Mouse (Mus musculus) CH12.LX (cell line): ENCODE results near the gene Tnfrsf14. TPM values are rescaled to one million over a fixed set of nuclear protein-coding genes. Genes with fewer than 3 reads are reported as not detected.

ENCODE experiments used
- DNase-seq: peaks from one replicate; pipeline ENCODE4 v3.0.0-alpha.2; 2013; ENCODE audit errors: extremely low read depth
- H3K27ac ChIP-seq: 2 replicates; pipeline ENCODE4 v1.5.1; 2012; ENCODE audit warnings: low read depth, mild to moderate bottlenecking, control low read depth, moderate library complexity; ENCODE audit not compliant: insufficient read depth
- H3K27me3 ChIP-seq: replicated peaks from 2 replicates; pipeline ENCODE3; 2012; ENCODE audit warnings: inconsistent platforms
- H3K36me3 ChIP-seq, 2 experiments: replicated peaks in 1 of 2; 2 replicates each; pipeline versions ENCODE3 to v1.6.1; 2012; ENCODE audit warnings: inconsistent platforms in 1 of 2, low read length in 1 of 2, mild to moderate bottlenecking in 1 of 2, mixed read lengths in 1 of 2, moderate library complexity in 1 of 2; ENCODE audit not compliant: control insufficient read depth in 1 of 2, insufficient read depth in 1 of 2
- H3K4me1 ChIP-seq, 2 experiments: 2 replicates each; pipeline ENCODE4 v1.6.1; 2012; ENCODE audit warnings: inconsistent platforms in 1 of 2, moderate library complexity in 1 of 2; ENCODE audit not compliant: insufficient read depth in 2 of 2, control insufficient read depth in 1 of 2
- H3K4me2 ChIP-seq: 2 replicates; pipeline ENCODE4 v1.6.1; 2012; ENCODE audit warnings: low read depth, mild to moderate bottlenecking, control low read depth; ENCODE audit not compliant: poor library complexity, insufficient read depth, severe bottlenecking
- H3K4me3 ChIP-seq, 3 experiments: fragments of 150-350 bp in 1 of 3; sonication (generic) in 1 of 3; replicated peaks in 1 of 3; 2 replicates each; pipeline versions ENCODE3 to v1.5.1; 2011 to 2012; ENCODE audit warnings: low read depth in 2 of 3, low read length in 2 of 3, mild to moderate bottlenecking in 2 of 3, moderate library complexity in 2 of 3, control low read depth in 1 of 3, improper control_type of control experiment in 1 of 3, inconsistent platforms in 1 of 3, mixed read lengths in 1 of 3; ENCODE audit not compliant: poor library complexity in 1 of 3
- H3K79me2 ChIP-seq: replicated peaks from 2 replicates; pipeline ENCODE4 v1.6.1; 2012; ENCODE audit warnings: mild to moderate bottlenecking, moderate library complexity; ENCODE audit not compliant: control insufficient read depth, poor library complexity, insufficient read depth, severe bottlenecking; ENCODE audit errors: extremely low read depth
- H3K9ac ChIP-seq: 2 replicates; pipeline ENCODE4 v1.6.1; 2012; ENCODE audit warnings: low read depth, mild to moderate bottlenecking, control low read depth, moderate library complexity; ENCODE audit not compliant: insufficient read depth
- H3K9me3 ChIP-seq: replicated peaks from 2 replicates; pipeline ENCODE3; 2012; ENCODE audit warnings: low read length, inconsistent platforms, mixed read lengths
- BHLHE40 ChIP-seq: IDR thresholded peaks from 2 replicates; pipeline ENCODE4 v1.6.1; 2011; ENCODE audit warnings: mild to moderate bottlenecking, low read depth, low read length, improper control_type of control experiment
- CHD1 ChIP-seq: IDR thresholded peaks from 2 replicates; pipeline ENCODE4 v1.6.1; 2012; ENCODE audit warnings: low read depth, low read length, improper control_type of control experiment, inconsistent platforms
- CHD2 ChIP-seq: IDR thresholded peaks from 2 replicates; pipeline ENCODE4 v1.6.1; 2011; ENCODE audit warnings: low read length, improper control_type of control experiment
- CTCF ChIP-seq, 2 experiments: IDR thresholded peaks in 1 of 2; conservative IDR thresholded peaks in 1 of 2; 2 replicates each; pipeline ENCODE4 v1.5.1; 2011 to 2012; ENCODE audit warnings: low read depth in 2 of 2, low read length in 2 of 2, improper control_type of control experiment in 1 of 2, inconsistent platforms in 1 of 2, mild to moderate bottlenecking in 1 of 2, moderate library complexity in 1 of 2
- EP300 ChIP-seq: IDR thresholded peaks from 2 replicates; pipeline ENCODE4 v1.6.1; 2011; ENCODE audit warnings: low read length, improper control_type of control experiment
- ETS1 ChIP-seq: conservative IDR thresholded peaks from 2 replicates; pipeline ENCODE4 v1.6.1; 2012; ENCODE audit warnings: low read depth, mild to moderate bottlenecking, inconsistent platforms, low read length, improper control_type of control experiment, moderate library complexity
- GABPA ChIP-seq: IDR thresholded peaks from 2 replicates; pipeline ENCODE4 v1.6.1; 2012; ENCODE audit warnings: low read depth, low read length, improper control_type of control experiment, inconsistent platforms; ENCODE audit not compliant: insufficient replicate concordance
- KAT2A ChIP-seq: IDR thresholded peaks from 2 replicates; pipeline ENCODE4 v1.6.1; 2012; ENCODE audit warnings: low read length, improper control_type of control experiment, inconsistent platforms; ENCODE audit not compliant: insufficient replicate concordance
- MAX ChIP-seq: IDR thresholded peaks from 2 replicates; pipeline ENCODE4 v1.6.1; 2011; ENCODE audit warnings: low read length, improper control_type of control experiment
- MXI1 ChIP-seq: IDR thresholded peaks from 2 replicates; pipeline ENCODE4 v1.6.1; 2011; ENCODE audit warnings: mild to moderate bottlenecking, low read depth, low read length, improper control_type of control experiment
- MYC ChIP-seq: IDR thresholded peaks from 2 replicates; pipeline ENCODE4 v1.6.1; 2011; ENCODE audit warnings: low read depth, mild to moderate bottlenecking, improper control_type of control experiment, low read length
- NELFE ChIP-seq: IDR thresholded peaks from 2 replicates; pipeline ENCODE4 v1.6.1; 2011; ENCODE audit warnings: low read depth, low read length, improper control_type of control experiment
- PAX5 ChIP-seq: IDR thresholded peaks from 2 replicates; pipeline ENCODE4 v1.6.1; 2012; ENCODE audit warnings: low read length, inconsistent platforms, mixed read lengths
- SIN3A ChIP-seq: IDR thresholded peaks from 2 replicates; pipeline ENCODE4 v1.6.1; 2012; ENCODE audit warnings: low read length, improper control_type of control experiment, inconsistent platforms
- UBTF ChIP-seq: IDR thresholded peaks from 2 replicates; pipeline ENCODE4 v1.6.1; 2012; ENCODE audit warnings: low read depth, mild to moderate bottlenecking, inconsistent platforms, low read length, improper control_type of control experiment, moderate library complexity
- USF1 ChIP-seq: IDR thresholded peaks from 2 replicates; pipeline ENCODE4 v1.6.1; 2014; ENCODE audit warnings: low read depth, mild to moderate bottlenecking, inconsistent platforms, low read length, improper control_type of control experiment
- ZMIZ1 ChIP-seq: IDR thresholded peaks from 2 replicates; pipeline ENCODE4 v1.6.1; 2012; ENCODE audit warnings: low read depth, mild to moderate bottlenecking, inconsistent platforms, low read length, improper control_type of control experiment
- ZNF384 ChIP-seq: IDR thresholded peaks from 2 replicates; pipeline ENCODE4 v1.6.1; 2012; ENCODE audit warnings: low read depth, low read length, improper control_type of control experiment, inconsistent platforms
- dilution Hi-C: fragments of 300-500 bp; cut with MboI; formaldehyde crosslinking; loops from 2 replicates; pipeline ENCODE4 v1.14.3; 2020; ENCODE audit warnings: low sequenced_read_pairs; ENCODE audit not compliant: extremely low pct_unique_long_range_greater_than_20kb, extremely low pct_ligation_motif_present
- in situ Hi-C: fragments of 300-500 bp; cut with MboI; formaldehyde crosslinking; loops from 3 replicates; pipeline ENCODE4 v1.14.3; 2019; ENCODE audit warnings: low sequenced_read_pairs, low pct_ligation_motif_present, low pct_unique_long_range_greater_than_20kb, mixed read lengths
- polyA plus RNA-seq: library from polyadenylated mRNA; unstranded; fragments of >175 nt; gene quantifications from 2 replicates; pipeline ENCODE4 v1.2.1, GENCODE M21; 2012; ENCODE audit warnings: low read depth; ENCODE audit not compliant: insufficient read length
- total RNA-seq, 2 experiments: library from RNA; depleted of rRNA; stranded (reverse); fragments of 300-350 nt in 1 of 2; fragments of >200 nt in 1 of 2; gene quantifications; 2 replicates each; pipeline ENCODE4 v1.2.3; 2012 to 2014

Tnfrsf14 gene
- total and polyA plus RNA-seq, 3 experiments, result 20.0 to 109 (median 25.9) TPM

GRCm38 (mm10) chr4:154933306-154933907 is 5.0 kb upstream of the Tnfrsf14 start:
- H3K4me3 ChIP-seq, result no peak overlapping the region
- TF ChIP-seq ZNF384 (no peak), USF1 (no peak), CTCF (conservative IDR thresholded peaks at IDR 0.05 in 1 of 2, IDR thresholded peaks at IDR 0.05 in 1 of 2; ENCODE audit: low read depth in 2 of 2, low read length in 2 of 2) (no peak), KAT2A (no peak), SIN3A (no peak), MYC (no peak), PAX5 (no peak), GABPA (no peak), ETS1 (no peak), ZMIZ1 (no peak), MXI1 (no peak), NELFE (no peak)
- TF ChIP-seq, all 38 proteins: peak for 0
- Histone ChIP-seq H3K9ac (no peak overlapping the region), H3K4me1 (peaks cover 26 to 58% of the 10 kb centered on the region in 2 experiments), H3K9me3 (no peaks in the 10 kb centered on the region), H3K36me3 (no peaks in the 10 kb centered on the region), H3K27me3 (no peaks in the 10 kb centered on the region), H3K27ac (no peak overlapping the region), H3K4me2 (no peak overlapping the region), H3K79me2 (no peaks in the 10 kb centered on the region)
- in situ Hi-C loops (loop anchor here (25.0 kb wide), 1 partner anchor 796 kb away; the partner anchor contains the start of genes Trp73 and Wrap73), dilution Hi-C loops (no loop called here)
- DNase-seq, result no peak

- peaks cover 34 to 65% of the 10 kb centered on the region in 2 experiments for H3K4me1 ChIP-seq
- H3K9ac ChIP-seq, result peak overlapping the region; percentile 91
- H3K4me2 ChIP-seq, result peak overlapping the region; percentile 93
- dilution Hi-C loops (no loop called here), in situ Hi-C loops (loop anchor here (25.0 kb wide), 1 partner anchor 792 kb away; the partner anchor contains the start of genes Trp73 and Wrap73)
- no peaks in the 10 kb centered on the region for H3K27me3 ChIP-seq
- no peak for DNase-seq
- peak overlapping the region in 2 of 3 experiments; percentile 58 to 67 for H3K4me3 ChIP-seq
- peak overlapping the region; percentile 83 for H3K27ac ChIP-seq
- peaks cover 25% of the 10 kb centered on the region for H3K79me2 ChIP-seq
- peaks cover 4% of the 10 kb centered on the region for H3K9me3 ChIP-seq
- H3K36me3 ChIP-seq, result peaks cover 18 to 23% of the 10 kb centered on the region in 2 experiments
- TF ChIP-seq CHD1 (no peak; the same call in 1 of the 2 replicates), SIN3A (no peak; the same call in 1 of the 2 replicates), UBTF (peak; percentile 58; the same call in 1 of the 2 replicates), CHD2 (no peak), USF1 (no peak), MAX (0 out of 2 replicates have a peak, but pooled peaks have one; percentile 37), EP300 (no peak; the same call in 1 of the 2 replicates), MXI1 (no peak; the same call in 1 of the 2 replicates), NELFE (0 out of 2 replicates have a peak, but pooled peaks have one; percentile 38), BHLHE40 (peak; percentile 59; the same call in 1 of the 2 replicates), GABPA (no peak)
Observed at GRCm38 (mm10) chr4:154929088-154929660, 811 bp upstream of the Tnfrsf14 start.
